Mouse (Mus musculus): ENCODE measurements around the gene Jazf1. TPM values are rescaled to one million over a fixed set of nuclear protein-coding genes. Genes with fewer than 3 reads are reported as not detected.

The Jazf1 gene
- polyA plus RNA-seq, 1 experiment from 2014 or later, result 15.6 TPM

DNA sequence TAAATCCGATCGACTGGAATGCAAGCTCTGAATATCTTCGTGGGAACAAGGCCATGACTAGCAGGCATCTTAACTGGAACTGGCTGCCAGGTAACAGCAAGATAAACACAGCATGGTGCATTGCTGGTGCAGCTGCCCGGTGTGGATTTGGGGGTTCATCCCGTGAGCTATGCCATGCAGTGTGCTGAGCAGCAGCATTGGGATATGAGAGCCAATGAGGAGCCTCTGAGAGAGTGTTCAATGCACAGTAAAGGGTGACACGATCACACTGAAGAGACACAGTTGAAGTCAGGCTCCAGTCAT is 105.0 kb downstream of the Jazf1 start:
- Histone ChIP-seq H3K9me3 (ENCODE audit: control insufficient read depth, low read length) (no peaks in the 10 kb centered on the region), H3K4me2 (ENCODE audit: low read length) (no peak overlapping the region)
- no peak for ATAC-seq (ENCODE audit: insufficient number of reproducible peaks, insufficient read depth, low FRiP score, low read depth)

DNA sequence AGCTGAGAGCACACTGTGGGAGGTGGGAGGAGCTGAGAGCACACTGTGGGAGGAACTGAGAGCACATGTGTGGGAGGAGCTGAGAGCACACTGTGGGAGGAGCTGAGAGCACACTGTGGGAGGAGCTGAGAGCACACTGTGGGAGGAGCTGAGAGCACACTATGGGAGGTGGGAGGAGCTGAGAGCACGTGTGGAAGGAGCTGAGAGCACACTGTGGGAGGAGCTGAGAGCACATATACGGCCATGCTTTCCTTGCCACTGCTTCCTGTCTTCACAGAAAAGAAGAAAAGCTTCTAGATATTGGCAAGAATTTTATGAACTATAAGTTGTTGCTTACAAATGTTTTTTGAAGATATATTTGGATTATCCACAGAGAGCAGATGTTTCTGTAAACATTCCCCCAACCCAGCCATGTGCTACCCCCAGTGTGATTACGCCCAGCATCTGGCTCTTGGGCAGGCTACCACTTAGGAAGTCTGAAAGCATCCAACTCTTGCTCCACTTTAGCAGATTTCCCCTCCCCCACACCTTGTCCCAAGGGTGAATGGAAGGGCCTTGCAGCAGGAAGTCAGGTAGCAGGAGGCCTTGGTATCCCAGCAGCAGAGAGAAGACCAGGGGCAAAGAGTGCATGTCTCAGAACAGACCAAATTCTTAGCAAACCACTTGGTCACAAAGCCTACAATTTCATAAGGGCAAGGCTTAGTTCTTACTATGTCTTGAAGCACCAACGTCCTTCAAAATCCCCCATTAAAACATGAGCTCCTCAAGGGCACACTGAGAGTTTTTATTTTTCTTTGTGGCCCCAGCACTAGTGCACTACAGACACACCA is 105.6 kb downstream of the Jazf1 start:
- H3K4me2 ChIP-seq (ENCODE audit: low read length), result no peak overlapping the region
- WGBS, result 61% methylated on average over 4 of the region's 4 CpGs
- H3K27ac ChIP-seq (replicated peaks in 1 of 2; ENCODE audit: control insufficient read depth in 1 of 2, insufficient read depth in 1 of 2, low read depth in 2 of 2, low read length in 2 of 2), result peak overlapping the region; percentile 46 to 53
- H3K36me3 ChIP-seq (ENCODE audit: control insufficient read depth, insufficient read depth, low read length), result no peaks in the 10 kb centered on the region
- H3K4me1 ChIP-seq (ENCODE audit: control insufficient read depth in 2 of 2, insufficient read depth in 2 of 2, low read length in 2 of 2), result peaks cover 35 to 56% of the 10 kb centered on the region in 2 experiments
- no peak for ATAC-seq (ENCODE audit: insufficient number of reproducible peaks, insufficient read depth, low FRiP score, low read depth)
- no peak overlapping the region for H3K4me3 ChIP-seq (ENCODE audit: control insufficient read depth in 1 of 2, insufficient read depth in 1 of 2, low read depth in 1 of 2, low read length in 2 of 2)
- H3K9me3 ChIP-seq (ENCODE audit: control insufficient read depth, low read length), result no peaks in the 10 kb centered on the region
- H3K27me3 ChIP-seq (ENCODE audit: control insufficient read depth, insufficient read depth, low read length), result no peaks in the 10 kb centered on the region
- H3K9ac ChIP-seq (ENCODE audit: low read length), result no peak overlapping the region

More for the DNA sequence above, 105.0 kb downstream of the Jazf1 start:
- H3K27ac ChIP-seq (replicated peaks in 1 of 2; ENCODE audit: control insufficient read depth in 1 of 2, insufficient read depth in 1 of 2, low read depth in 2 of 2, low read length in 2 of 2), result peak overlapping the region; percentile 46 to 53
- no peaks in the 10 kb centered on the region for H3K36me3 ChIP-seq (ENCODE audit: control insufficient read depth, insufficient read depth, low read length)
- H3K27me3 ChIP-seq (ENCODE audit: control insufficient read depth, insufficient read depth, low read length), result no peaks in the 10 kb centered on the region
- H3K9ac ChIP-seq (ENCODE audit: low read length), result no peak overlapping the region
- no peak overlapping the region for H3K4me3 ChIP-seq (ENCODE audit: control insufficient read depth in 1 of 2, insufficient read depth in 1 of 2, low read depth in 1 of 2, low read length in 2 of 2)
- peaks cover 37 to 59% of the 10 kb centered on the region in 2 experiments for H3K4me1 ChIP-seq (ENCODE audit: control insufficient read depth in 2 of 2, insufficient read depth in 2 of 2, low read length in 2 of 2)
- 34% methylated on average over 6 of the region's 6 CpGs for WGBS

DNA sequence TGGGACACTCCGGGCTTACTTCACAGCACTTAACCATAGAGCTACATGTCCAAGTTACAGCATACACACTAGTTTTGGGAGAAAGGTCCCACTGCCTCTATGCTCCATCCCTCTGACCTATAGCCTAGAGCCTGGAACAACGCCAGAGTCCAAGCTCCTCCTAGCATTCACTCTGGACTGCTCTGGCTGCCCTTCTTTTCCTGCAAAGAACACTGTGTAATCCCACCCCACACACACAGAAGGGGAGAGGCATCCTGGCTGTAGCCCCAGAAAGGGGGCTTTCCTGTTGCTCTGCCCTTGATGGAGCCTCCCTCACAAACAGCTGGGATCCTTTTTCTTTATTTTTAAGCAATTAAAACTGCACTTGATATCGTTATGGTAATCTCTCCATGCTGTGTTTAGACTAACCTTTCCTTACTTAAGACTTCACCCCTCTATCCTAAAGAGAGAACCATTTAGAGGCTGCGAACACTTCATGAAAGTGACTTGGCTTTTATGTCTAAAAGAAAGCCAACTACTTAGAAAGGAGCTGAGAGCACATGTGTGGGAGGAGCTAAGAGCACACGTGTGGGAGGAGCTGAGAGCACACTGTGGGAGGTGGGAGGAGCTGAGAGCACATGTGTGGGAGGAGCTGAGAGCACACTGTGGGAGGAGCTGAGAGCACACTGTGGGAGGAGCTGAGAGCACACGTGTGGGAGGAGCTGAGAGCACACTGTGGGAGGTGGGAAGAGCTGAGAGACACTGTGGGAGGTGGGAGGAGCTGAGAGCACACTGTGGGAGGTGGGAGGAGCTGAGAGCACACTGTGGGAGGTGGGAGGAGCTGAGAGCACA is 106.6 kb downstream of the Jazf1 start:
- Histone ChIP-seq H3K9me3 (ENCODE audit: control insufficient read depth, low read length) (no peaks in the 10 kb centered on the region), H3K36me3 (ENCODE audit: control insufficient read depth, insufficient read depth, low read length) (no peaks in the 10 kb centered on the region), H3K9ac (ENCODE audit: low read length) (no peak overlapping the region), H3K4me2 (ENCODE audit: low read length) (no peak overlapping the region), H3K4me1 (ENCODE audit: control insufficient read depth in 2 of 2, insufficient read depth in 2 of 2, low read length in 2 of 2) (peaks cover 32 to 51% of the 10 kb centered on the region in 2 experiments), H3K4me3 (ENCODE audit: control insufficient read depth in 1 of 2, insufficient read depth in 1 of 2, low read depth in 1 of 2, low read length in 2 of 2) (no peak overlapping the region), H3K27ac (replicated peaks in 1 of 2; ENCODE audit: control insufficient read depth in 1 of 2, insufficient read depth in 1 of 2, low read depth in 2 of 2, low read length in 2 of 2) (peak overlapping the region in 1 of 2 experiments; percentile 20; a peak in 1 of 4 replicates), H3K27me3 (ENCODE audit: control insufficient read depth, insufficient read depth, low read length) (no peaks in the 10 kb centered on the region)
- ATAC-seq (ENCODE audit: insufficient number of reproducible peaks, insufficient read depth, low FRiP score, low read depth), result peak; percentile 41; the same call in 1 of the 2 replicates
- WGBS, result 74% methylated on average over 6 of the region's 6 CpGs

DNA sequence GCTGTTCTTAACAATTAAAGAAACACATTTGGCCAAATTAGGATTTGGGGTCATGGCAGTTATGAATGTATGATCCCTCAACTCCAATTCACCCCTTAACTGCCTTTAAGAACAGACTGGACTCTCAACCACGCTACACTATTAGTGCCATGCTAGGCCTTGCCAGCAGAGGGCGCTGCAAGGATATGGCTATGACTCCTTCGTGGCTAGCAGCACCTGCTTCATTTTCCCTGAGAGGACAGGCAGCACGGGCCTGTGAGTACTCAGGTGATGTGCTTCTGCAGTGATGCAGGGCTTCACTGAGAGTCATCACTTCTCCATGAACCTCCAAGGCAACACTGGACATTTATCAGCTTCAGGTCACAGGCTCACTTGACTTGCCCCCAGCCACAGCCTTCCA is 110.7 kb downstream of the Jazf1 start:
- no peak overlapping the region for H3K9ac ChIP-seq (ENCODE audit: low read length)
- peaks cover 7 to 15% of the 10 kb centered on the region in 2 experiments for H3K4me1 ChIP-seq (ENCODE audit: control insufficient read depth in 2 of 2, insufficient read depth in 2 of 2, low read length in 2 of 2)
- no peak overlapping the region for H3K4me3 ChIP-seq (ENCODE audit: control insufficient read depth in 1 of 2, insufficient read depth in 1 of 2, low read depth in 1 of 2, low read length in 2 of 2)
- ATAC-seq (ENCODE audit: insufficient number of reproducible peaks, insufficient read depth, low FRiP score, low read depth), result no peak
- no peaks in the 10 kb centered on the region for H3K27me3 ChIP-seq (ENCODE audit: control insufficient read depth, insufficient read depth, low read length)
- H3K9me3 ChIP-seq (ENCODE audit: control insufficient read depth, low read length), result no peaks in the 10 kb centered on the region
- 8% methylated on average over 4 of the region's 4 CpGs for WGBS
- no peak overlapping the region for H3K27ac ChIP-seq (replicated peaks in 1 of 2; ENCODE audit: control insufficient read depth in 1 of 2, insufficient read depth in 1 of 2, low read depth in 2 of 2, low read length in 2 of 2)
- no peaks in the 10 kb centered on the region for H3K36me3 ChIP-seq (ENCODE audit: control insufficient read depth, insufficient read depth, low read length)
- H3K4me2 ChIP-seq (ENCODE audit: low read length), result no peak overlapping the region

DNA sequence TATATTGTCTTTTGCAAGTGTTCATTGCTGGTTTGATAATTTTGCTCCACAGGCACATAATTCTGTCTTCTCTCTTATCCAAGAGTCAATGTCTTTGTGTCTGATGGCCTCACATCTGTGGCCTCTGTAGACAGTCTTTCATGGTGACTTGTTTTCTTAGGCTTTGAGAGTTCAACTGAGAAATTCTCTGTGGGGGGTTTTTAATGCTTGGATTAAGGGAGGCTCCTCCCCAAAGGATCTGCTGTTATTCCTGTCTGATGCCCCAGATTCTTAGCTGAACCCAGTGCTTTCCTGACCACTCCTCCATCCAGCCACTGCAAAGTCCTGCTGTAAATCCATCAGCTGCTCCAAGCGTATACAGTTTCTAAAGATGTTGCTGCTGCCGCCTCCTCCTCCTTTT is 112.3 kb downstream of the Jazf1 start:
- H3K27me3 ChIP-seq (ENCODE audit: control insufficient read depth, insufficient read depth, low read length), result no peaks in the 10 kb centered on the region
- H3K4me1 ChIP-seq (ENCODE audit: control insufficient read depth in 2 of 2, insufficient read depth in 2 of 2, low read length in 2 of 2), result peaks cover 9 to 13% of the 10 kb centered on the region in 2 experiments
- H3K36me3 ChIP-seq (ENCODE audit: control insufficient read depth, insufficient read depth, low read length), result no peaks in the 10 kb centered on the region
- no peak overlapping the region for H3K27ac ChIP-seq (replicated peaks in 1 of 2; ENCODE audit: control insufficient read depth in 1 of 2, insufficient read depth in 1 of 2, low read depth in 2 of 2, low read length in 2 of 2)
- H3K9me3 ChIP-seq (ENCODE audit: control insufficient read depth, low read length), result no peaks in the 10 kb centered on the region
- 92% methylated on average over 2 of the region's 2 CpGs for WGBS
- H3K9ac ChIP-seq (ENCODE audit: low read length), result no peak overlapping the region
- no peak overlapping the region for H3K4me3 ChIP-seq (ENCODE audit: control insufficient read depth in 1 of 2, insufficient read depth in 1 of 2, low read depth in 1 of 2, low read length in 2 of 2)
- ATAC-seq (ENCODE audit: insufficient number of reproducible peaks, insufficient read depth, low FRiP score, low read depth), result no peak
- no peak overlapping the region for H3K4me2 ChIP-seq (ENCODE audit: low read length)

DNA sequence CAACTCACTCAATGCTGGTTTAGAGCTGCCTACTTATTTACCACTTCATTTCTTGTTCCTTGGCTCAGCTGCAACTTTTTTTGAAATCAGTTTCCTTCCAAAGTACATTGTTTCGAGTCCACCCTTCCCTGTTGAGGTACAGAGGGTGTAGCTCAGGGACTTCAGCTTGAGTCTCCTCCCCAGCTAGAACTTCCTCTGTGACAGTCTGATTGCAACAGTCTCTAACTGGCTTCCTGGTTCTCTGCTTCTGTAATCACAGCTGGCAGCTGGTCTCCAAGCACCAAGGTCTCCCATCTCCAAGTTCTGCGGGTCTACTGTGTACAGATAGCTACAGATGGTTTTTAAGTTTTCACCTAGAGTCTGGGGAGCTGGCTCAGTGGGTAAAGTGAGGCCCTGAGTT is 113.1 kb downstream of the Jazf1 start:
- H3K4me1 ChIP-seq (ENCODE audit: control insufficient read depth in 2 of 2, insufficient read depth in 2 of 2, low read length in 2 of 2), result peaks cover 9 to 13% of the 10 kb centered on the region in 2 experiments
- no peak overlapping the region for H3K27ac ChIP-seq (replicated peaks in 1 of 2; ENCODE audit: control insufficient read depth in 1 of 2, insufficient read depth in 1 of 2, low read depth in 2 of 2, low read length in 2 of 2)
- no peaks in the 10 kb centered on the region for H3K27me3 ChIP-seq (ENCODE audit: control insufficient read depth, insufficient read depth, low read length)
- no peak overlapping the region for H3K9ac ChIP-seq (ENCODE audit: low read length)
- WGBS, result 68% methylated on average over 2 of the region's 2 CpGs
- no peak overlapping the region for H3K4me3 ChIP-seq (ENCODE audit: control insufficient read depth in 1 of 2, insufficient read depth in 1 of 2, low read depth in 1 of 2, low read length in 2 of 2)
- no peaks in the 10 kb centered on the region for H3K9me3 ChIP-seq (ENCODE audit: control insufficient read depth, low read length)
- no peak for ATAC-seq (ENCODE audit: insufficient number of reproducible peaks, insufficient read depth, low FRiP score, low read depth)
- H3K4me2 ChIP-seq (ENCODE audit: low read length), result no peak overlapping the region
- no peaks in the 10 kb centered on the region for H3K36me3 ChIP-seq (ENCODE audit: control insufficient read depth, insufficient read depth, low read length)

DNA sequence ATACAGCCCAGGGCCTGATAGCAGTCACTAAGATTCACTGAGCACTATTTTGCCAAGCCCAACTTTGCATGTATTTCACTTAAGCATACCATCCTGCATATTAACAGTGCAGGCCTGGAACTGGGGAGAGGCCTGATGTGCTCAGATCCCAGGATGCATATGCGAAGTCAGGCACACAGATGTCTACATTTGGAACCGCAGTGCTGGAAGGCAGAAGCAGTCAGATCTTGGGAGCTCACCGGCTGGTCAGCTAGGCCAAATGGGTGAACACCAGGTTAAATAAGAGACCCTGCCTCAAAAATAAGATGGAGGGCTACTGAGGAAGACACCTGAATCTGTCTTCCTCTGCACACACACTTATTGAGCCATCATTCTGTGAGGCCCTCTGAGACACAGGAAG is 113.6 kb downstream of the Jazf1 start:
- no peaks in the 10 kb centered on the region for H3K9me3 ChIP-seq (ENCODE audit: control insufficient read depth, low read length)
- peaks cover 9 to 13% of the 10 kb centered on the region in 2 experiments for H3K4me1 ChIP-seq (ENCODE audit: control insufficient read depth in 2 of 2, insufficient read depth in 2 of 2, low read length in 2 of 2)
- H3K4me3 ChIP-seq (ENCODE audit: control insufficient read depth in 1 of 2, insufficient read depth in 1 of 2, low read depth in 1 of 2, low read length in 2 of 2), result no peak overlapping the region
- no peaks in the 10 kb centered on the region for H3K36me3 ChIP-seq (ENCODE audit: control insufficient read depth, insufficient read depth, low read length)
- no peak for ATAC-seq (ENCODE audit: insufficient number of reproducible peaks, insufficient read depth, low FRiP score, low read depth)
- H3K4me2 ChIP-seq (ENCODE audit: low read length), result no peak overlapping the region
- H3K9ac ChIP-seq (ENCODE audit: low read length), result no peak overlapping the region
- no peaks in the 10 kb centered on the region for H3K27me3 ChIP-seq (ENCODE audit: control insufficient read depth, insufficient read depth, low read length)
- no peak overlapping the region for H3K27ac ChIP-seq (replicated peaks in 1 of 2; ENCODE audit: control insufficient read depth in 1 of 2, insufficient read depth in 1 of 2, low read depth in 2 of 2, low read length in 2 of 2)
- 91% methylated on average over 3 of the region's 3 CpGs for WGBS
